14 mouse cellular contexts compared by ENCODE assay signal in genomic region chr9:119473608-119474164, GRCm38 (mm10).
"Had no signal": no experiment of that assay in that cellular context is flagged by ENCODE, and none has a peak within 500 bp of the region (broad histone marks: within the 10 kb centered on the region; RNA-seq: fewer than 3 reads in every experiment).

No protein-coding gene starts in this region.

- ATAC-seq: liver, embryonic 12.5 days had no signal

- H3K9me3 ChIP-seq: limb, embryonic 15.5 days; liver, embryonic 12.5 days; midbrain, embryonic 10.5 days; neural tube, embryonic 13.5 days had no signal

- H3K27ac ChIP-seq: limb, embryonic 15.5 days; liver, embryonic 12.5 days; midbrain, embryonic 10.5 days; neural tube, embryonic 13.5 days had no signal

- H3K27me3 ChIP-seq: limb, embryonic 15.5 days; neural tube, embryonic 13.5 days had no signal

- DNase-seq: layer of hippocampus, adult 9-11 months; layer of hippocampus, postnatal 36 days; lung, embryonic 14.5 days; lung, postnatal 10 days; lung, postnatal 4 days; midbrain, embryonic 14.5 days; retina, postnatal 1 day; right cerebral cortex, postnatal 25 days; thymus, adult 18-20 months; thymus, postnatal 14 days had no signal

- H3K36me3 ChIP-seq: limb, embryonic 15.5 days had no signal

- H3K9ac ChIP-seq: limb, embryonic 15.5 days; liver, embryonic 12.5 days; lung, embryonic 14.5 days; neural tube, embryonic 13.5 days had no signal

- H3K4me2 ChIP-seq: limb, embryonic 15.5 days; liver, embryonic 12.5 days; lung, embryonic 14.5 days; neural tube, embryonic 13.5 days had no signal

- H3K4me3 ChIP-seq: limb, embryonic 15.5 days; liver, embryonic 12.5 days; midbrain, embryonic 10.5 days; neural tube, embryonic 13.5 days had no signal
